Mouse (Mus musculus) thymus, adult 2 months (tissue): Measurements from ENCODE around the gene Gm17387.

Source experiments
- CTCF ChIP-seq: fragments of 200-500 bp; IDR thresholded peaks from 2 replicates; pipeline ENCODE4 v1.5.1; 2012; ENCODE audit warnings: mild to moderate bottlenecking, control low read depth, low read length, moderate library complexity, borderline replicate concordance; ENCODE audit not compliant: control insufficient read depth, poor library complexity, insufficient read depth; ENCODE audit errors: extremely low read depth
- POLR2A ChIP-seq: fragments of 200-500 bp; IDR thresholded peaks from 2 replicates; pipeline ENCODE4 v1.6.1; 2012; ENCODE audit warnings: mild to moderate bottlenecking, low read length, control low read depth, moderate library complexity; ENCODE audit not compliant: control insufficient read depth, poor library complexity, insufficient read depth; ENCODE audit errors: extremely low read depth

GRCm38 (mm10) chr7:141073782-141074181 is 44.9 kb downstream of the Gm17387 start:
- TF ChIP-seq CTCF: no peak
- no peak for TF ChIP-seq POLR2A
